Mouse (Mus musculus) testis, adult 2 months (tissue): ENCODE measurements around the gene Tigar. TPM values are rescaled to one million over a fixed set of nuclear protein-coding genes. Genes with fewer than 3 reads are reported as not detected.

Experiments
- H3K27ac ChIP-seq: fragments of 200-500 bp; 2 replicates; pipeline ENCODE4 v1.5.1; 2012; ENCODE audit warnings: low read depth, low read length; ENCODE audit not compliant: control insufficient read depth, insufficient read depth
- H3K27me3 ChIP-seq: fragments of 200-500 bp; 2 replicates; pipeline ENCODE4 v1.6.1; 2012; ENCODE audit warnings: mild to moderate bottlenecking, low read length, moderate library complexity; ENCODE audit not compliant: control insufficient read depth, insufficient read depth
- H3K36me3 ChIP-seq: fragments of 200-500 bp; 2 replicates; pipeline ENCODE4 v1.6.1; 2012; ENCODE audit warnings: mild to moderate bottlenecking, low read length; ENCODE audit not compliant: control insufficient read depth, insufficient read depth
- H3K4me1 ChIP-seq: fragments of 200-500 bp; 2 replicates; pipeline ENCODE4 v1.6.1; 2012; ENCODE audit warnings: low read length; ENCODE audit not compliant: control insufficient read depth, insufficient read depth
- H3K4me3 ChIP-seq: fragments of 200-500 bp; 2 replicates; pipeline ENCODE4 v1.5.1; 2012; ENCODE audit warnings: low read depth, mild to moderate bottlenecking, low read length, moderate library complexity, mixed read lengths; ENCODE audit not compliant: control insufficient read depth
- CTCF ChIP-seq: fragments of 200-500 bp; IDR thresholded peaks from 2 replicates; pipeline ENCODE4 v1.5.1; 2012; ENCODE audit warnings: low read depth, mild to moderate bottlenecking, inconsistent platforms, low read length, moderate library complexity; ENCODE audit not compliant: control insufficient read depth, insufficient read depth, insufficient replicate concordance
- POLR2A ChIP-seq: fragments of 200-500 bp; IDR thresholded peaks from 2 replicates; pipeline ENCODE4 v1.6.1; 2012; ENCODE audit warnings: low read depth, mild to moderate bottlenecking, inconsistent platforms, low read length, moderate library complexity; ENCODE audit not compliant: control insufficient read depth
- polyA plus RNA-seq: library from polyadenylated mRNA; depleted of rRNA; stranded (reverse); fragments of >200 nt; gene quantifications from 2 replicates; pipeline ENCODE4 v1.2.3, GENCODE M21; 2012; rRNA removed

Gene Tigar
- polyA plus RNA-seq, 1 experiment, result 6.7 TPM

DNA sequence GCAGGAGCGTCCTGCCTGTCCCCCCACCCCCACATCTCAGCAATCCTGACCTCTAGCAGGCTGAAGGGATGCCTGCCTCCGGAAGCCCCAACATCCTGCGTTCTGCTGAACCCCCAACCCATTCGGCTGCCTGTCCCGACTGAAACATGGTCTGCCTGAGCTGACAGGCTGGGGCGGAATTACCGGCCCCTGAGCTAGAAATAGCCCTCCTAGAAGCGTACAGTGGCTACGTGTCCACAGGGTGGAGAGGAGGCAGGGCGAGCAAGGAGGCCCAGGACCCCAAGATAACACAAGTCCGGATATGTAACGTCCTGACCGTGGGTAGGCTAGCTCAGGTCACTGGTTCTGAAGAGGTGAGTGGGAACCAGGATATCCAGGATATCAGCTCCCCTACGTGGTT lies 44.5 kb downstream of the Tigar start:
- H3K27me3 ChIP-seq, result no peaks in the 10 kb centered on the region
- no peak overlapping the region for H3K27ac ChIP-seq
- no peak overlapping the region for H3K4me3 ChIP-seq
- H3K4me1 ChIP-seq, result no peaks in the 10 kb centered on the region
- H3K36me3 ChIP-seq, result no peaks in the 10 kb centered on the region
- no peak for TF ChIP-seq POLR2A
- TF ChIP-seq CTCF, result no peak

DNA sequence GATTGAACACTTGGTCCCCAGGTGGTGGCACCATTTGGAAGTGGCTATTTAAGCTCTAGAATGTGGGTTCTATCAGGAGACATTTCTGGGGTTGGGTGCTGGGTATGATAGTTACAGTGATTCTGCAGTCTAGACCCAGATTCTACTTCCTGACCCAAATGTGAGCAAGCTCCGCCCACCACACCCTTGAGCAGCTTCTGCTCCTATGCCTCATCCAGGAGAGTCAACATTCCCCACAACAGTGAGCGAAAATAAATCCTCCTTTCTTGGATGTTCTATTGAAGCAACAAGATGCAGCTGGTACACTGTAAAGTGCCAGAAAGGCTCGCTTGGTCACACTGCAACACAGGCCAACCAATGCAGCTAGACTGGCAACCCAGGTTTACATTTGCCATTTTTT lies 45.4 kb downstream of the Tigar start:
- H3K4me1 ChIP-seq, result no peaks in the 10 kb centered on the region
- no peaks in the 10 kb centered on the region for H3K36me3 ChIP-seq
- no peaks in the 10 kb centered on the region for H3K27me3 ChIP-seq
- no peak overlapping the region for H3K4me3 ChIP-seq
- no peak overlapping the region for H3K27ac ChIP-seq
- TF ChIP-seq CTCF, result no peak
- TF ChIP-seq POLR2A, result no peak

DNA sequence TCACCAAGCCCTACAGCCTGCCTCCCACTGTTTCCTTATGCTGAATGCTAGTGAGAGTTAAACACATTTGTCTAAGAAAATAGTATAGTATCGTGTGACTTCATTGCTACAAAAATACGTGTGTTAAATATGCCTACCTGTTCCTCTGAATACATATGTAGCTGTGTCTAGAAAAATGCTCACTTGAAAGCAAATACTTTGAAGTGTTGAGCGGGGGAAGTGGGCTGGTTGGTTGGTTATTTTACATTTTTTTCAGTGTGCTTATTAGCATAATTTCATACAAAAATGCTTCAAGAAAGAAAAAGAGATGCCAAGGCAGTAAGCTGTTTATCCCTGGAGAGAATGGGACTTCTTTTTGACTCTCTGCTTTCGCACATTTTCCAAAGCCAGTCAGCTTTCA lies 49.4 kb downstream of the Tigar start:
- Histone ChIP-seq H3K4me1 (no peaks in the 10 kb centered on the region), H3K27ac (no peak overlapping the region), H3K4me3 (no peak overlapping the region), H3K36me3 (no peaks in the 10 kb centered on the region), H3K27me3 (no peaks in the 10 kb centered on the region)
- TF ChIP-seq POLR2A (no peak), CTCF (no peak)

DNA sequence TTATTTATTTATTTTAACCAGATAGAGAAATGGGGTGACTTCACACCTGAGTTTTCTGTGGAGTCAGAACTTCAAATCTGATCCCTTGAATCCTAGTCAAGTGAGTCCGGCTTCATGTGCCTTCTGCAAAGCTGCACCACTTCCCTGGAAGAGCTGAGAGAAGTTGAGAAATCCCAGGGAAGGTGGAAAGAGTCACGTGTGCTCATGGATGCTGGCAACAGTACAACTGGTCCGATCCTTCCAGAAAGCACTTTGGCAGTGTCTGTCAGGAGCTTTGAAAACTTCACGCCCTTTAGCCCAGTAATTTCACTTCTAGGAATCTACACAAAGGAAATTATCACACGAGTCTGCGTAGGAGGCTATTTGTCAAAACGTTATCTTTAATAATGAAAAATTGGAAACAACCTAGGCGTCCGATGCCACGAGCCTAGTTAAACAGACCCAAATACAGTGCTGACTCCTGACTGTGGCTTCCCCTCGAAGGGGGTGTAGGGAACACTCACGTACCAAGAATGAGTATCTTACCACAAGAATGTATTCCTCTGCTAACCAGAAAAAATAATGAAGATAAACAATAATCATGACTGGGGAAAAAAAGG lies 52.3 kb downstream of the Tigar start:
- no peak overlapping the region for H3K27ac ChIP-seq
- no peaks in the 10 kb centered on the region for H3K4me1 ChIP-seq
- H3K36me3 ChIP-seq, result no peaks in the 10 kb centered on the region
- H3K27me3 ChIP-seq, result no peaks in the 10 kb centered on the region
- TF ChIP-seq POLR2A, result no peak
- TF ChIP-seq CTCF, result no peak
- H3K4me3 ChIP-seq, result no peak overlapping the region

DNA sequence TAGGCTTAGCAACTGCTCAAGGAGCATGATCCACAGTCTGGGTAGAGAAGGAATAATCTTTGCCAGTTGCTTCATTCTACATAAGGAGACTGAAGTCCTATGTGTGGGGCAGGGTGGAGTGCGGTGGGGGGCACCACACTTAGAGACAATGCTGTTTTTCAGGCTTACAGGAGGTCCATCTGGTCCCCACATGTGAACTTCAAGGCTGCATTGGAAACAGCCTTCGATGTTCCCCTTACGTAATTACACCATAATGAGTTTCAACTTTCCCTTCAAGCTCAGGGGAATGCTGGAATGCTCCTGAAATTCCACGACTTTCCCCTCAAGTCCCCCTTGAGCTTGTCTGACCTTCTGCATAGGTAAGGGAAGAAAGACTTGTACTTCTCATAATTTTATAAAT lies 58.5 kb downstream of the Tigar start:
- Histone ChIP-seq H3K4me1 (no peaks in the 10 kb centered on the region), H3K27ac (no peak overlapping the region), H3K36me3 (no peaks in the 10 kb centered on the region), H3K4me3 (no peak overlapping the region), H3K27me3 (no peaks in the 10 kb centered on the region)
- TF ChIP-seq CTCF (no peak), POLR2A (no peak)

DNA sequence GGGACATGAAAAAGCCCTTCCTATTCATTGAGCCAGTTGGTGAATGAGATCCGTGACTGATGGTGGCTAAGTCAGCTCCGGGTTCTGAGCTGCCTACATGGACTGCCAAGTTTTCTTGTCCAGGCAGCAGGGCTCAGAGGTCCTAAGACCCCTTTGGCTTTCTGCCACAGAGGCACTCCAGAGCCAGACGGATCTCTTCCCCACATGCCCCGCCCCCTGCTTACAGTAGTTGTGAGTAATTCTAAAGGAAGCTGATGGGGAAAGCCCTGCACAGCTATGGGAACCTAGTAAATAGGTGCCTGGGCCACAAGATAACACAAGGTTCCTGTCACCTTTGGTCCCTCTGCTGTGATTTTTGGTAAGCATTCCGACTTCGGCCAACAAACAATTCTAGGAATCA lies 64.4 kb downstream of the Tigar start:
- TF ChIP-seq CTCF, result no peak
- no peak for TF ChIP-seq POLR2A
- Histone ChIP-seq H3K4me3 (no peak overlapping the region), H3K4me1 (no peaks in the 10 kb centered on the region), H3K36me3 (no peaks in the 10 kb centered on the region), H3K27me3 (no peaks in the 10 kb centered on the region), H3K27ac (no peak overlapping the region)

Other genes starting within 250 kb of the Tigar start
- gene Dyrk4, start 187.7 kb downstream of the Tigar start, polyA plus RNA-seq, result 16.8 and 19.7 TPM in 2 replicates
- 15.9 and 16.0 TPM in 2 replicates for gene Rad51ap1, start 170.0 kb downstream of the Tigar start, polyA plus RNA-seq
- 1.8 and 3.4 TPM in 2 replicates for gene D6Wsu163e, start 169.6 kb downstream of the Tigar start, polyA plus RNA-seq
- 0.04 and 0.06 TPM in 2 replicates for gene Fgf6, start 94.0 kb downstream of the Tigar start, polyA plus RNA-seq
- 0.11 TPM in 1 of 2 replicates, not detected in the other for gene Fgf23, start 36.7 kb downstream of the Tigar start, polyA plus RNA-seq
- gene Ccnd2, start 42.6 kb upstream of the Tigar start, polyA plus RNA-seq, result 4.0 and 4.3 TPM in 2 replicates